Mouse (Mus musculus) hindbrain, postnatal 0 days (tissue): ENCODE results near the gene Hist1h2bh. TPM values are rescaled to one million over a fixed set of nuclear protein-coding genes. Genes with fewer than 3 reads are reported as not detected.

Source experiments
- ATAC-seq: fragments of 200-750 bp; cut with Nextera tagmentation; 2 replicates; pipeline ENCODE4 v1.8.0; 2017; ENCODE audit warnings: mild to moderate bottlenecking, moderate TSS enrichment, moderate library complexity
- DNase-seq: peaks from one replicate; pipeline ENCODE4 v3.0.0-alpha.2; 2015; ENCODE audit warnings: low spot score
- H3K27ac ChIP-seq: fragments of 300-500 bp; sonication (generic); 2 replicates; pipeline ENCODE4 v1.5.1; 2014; ENCODE audit warnings: mild to moderate bottlenecking
- H3K27me3 ChIP-seq: fragments of 300-500 bp; sonication (generic); 2 replicates; pipeline ENCODE4 v1.6.1; 2014; ENCODE audit warnings: low read length, mixed read lengths; ENCODE audit not compliant: insufficient read depth
- H3K36me3 ChIP-seq: fragments of 300-500 bp; sonication (generic); 2 replicates; pipeline ENCODE4 v1.6.1; 2014; ENCODE audit warnings: low read length, mixed read lengths; ENCODE audit not compliant: insufficient read depth
- H3K4me1 ChIP-seq: fragments of 300-500 bp; sonication (generic); 2 replicates; pipeline ENCODE4 v1.6.1; 2014; ENCODE audit warnings: antibody characterized with exemption, low read length, mixed read lengths; ENCODE audit not compliant: insufficient read depth
- H3K4me2 ChIP-seq: fragments of 300-500 bp; sonication (generic); 2 replicates; pipeline ENCODE4 v1.6.1; 2014; ENCODE audit warnings: low read depth, mild to moderate bottlenecking, low read length, moderate library complexity, mixed read lengths
- H3K4me3 ChIP-seq: fragments of 300-500 bp; sonication (generic); 2 replicates; pipeline ENCODE4 v1.5.1; 2014; ENCODE audit warnings: low read length
- H3K9ac ChIP-seq: fragments of 300-500 bp; sonication (generic); replicated peaks from 2 replicates; pipeline ENCODE4 v1.6.1; 2014; ENCODE audit warnings: mild to moderate bottlenecking, low read length, moderate library complexity, mixed read lengths
- H3K9me3 ChIP-seq: fragments of 300-500 bp; sonication (generic); 2 replicates; pipeline ENCODE4 v1.6.1; 2016; ENCODE audit warnings: low read length, mixed read lengths
- CTCF ChIP-seq: IDR thresholded peaks from 2 replicates; pipeline ENCODE4 v1.5.1; 2016; ENCODE audit warnings: antibody characterized with exemption, control low read depth, low read depth
- WGBS: fragments of 180-500 bp; shearing (Covaris S2); extraction: QIAGEN DNeasy Blood & Tissue Kit; methylation state at CpG from one replicate; pipeline ENCODE4 v1.1.7; 2014; 5-methylcytosine and 5-hydroxymethylcytosine counted together
- microRNA-seq, 2 experiments: library from miRNA; unstranded; fragments of <30 nt; microRNA quantifications; one replicate each; pipeline ENCODE4; 2016
- polyA plus RNA-seq: library from polyadenylated mRNA; unstranded; fragments of >200 nt; fragmentation: Nextera tagmentation; extraction: Ambion mirVana; gene quantifications from 2 replicates; pipeline ENCODE4 v1.2.1, GENCODE M21; 2015
- total RNA-seq: library from RNA; depleted of rRNA; stranded (reverse); fragments of >200 nt; gene quantifications from 2 replicates; pipeline ENCODE4 v1.2.3, GENCODE M21; 2014; rRNA removed

The Hist1h2bh gene
- total and polyA plus RNA-seq, 2 experiments from 2014 or later: 0.13 to 65.9 TPM

- Histone ChIP-seq H3K4me3 (peak overlapping the region; percentile 28), H3K4me1 (no peaks in the 10 kb centered on the region), H3K27ac (no peak overlapping the region), H3K36me3 (no peaks in the 10 kb centered on the region), H3K27me3 (no peaks in the 10 kb centered on the region), H3K4me2 (peak overlapping the region; percentile 41), H3K9me3 (no peaks in the 10 kb centered on the region), H3K9ac (no peak overlapping the region)
- TF ChIP-seq CTCF: no peak
- DNase-seq (no peak), ATAC-seq (0 out of 2 replicates have a peak, but pooled peaks have one; percentile 21)
- WGBS: 7% methylated on average over 10 of the region's 10 CpGs
Measured at GRCm38 (mm10) chr13:23498653-23499052, 44.5 kb downstream of the Hist1h2bh start.

- H3K27ac ChIP-seq: no peak overlapping the region
- H3K9ac ChIP-seq: no peak overlapping the region
- H3K9me3 ChIP-seq: no peaks in the 10 kb centered on the region
- TF ChIP-seq CTCF: no peak
- H3K36me3 ChIP-seq: no peaks in the 10 kb centered on the region
- DNase-seq: peak; percentile 57
- peak overlapping the region; percentile 41 for H3K4me2 ChIP-seq
- WGBS: 10% methylated on average over 19 of the region's 19 CpGs
- H3K4me1 ChIP-seq: no peaks in the 10 kb centered on the region
- H3K4me3 ChIP-seq: peak overlapping the region; percentile 28
- no peaks in the 10 kb centered on the region for H3K27me3 ChIP-seq
- peak; percentile 73; the same call in 1 of the 2 replicates for ATAC-seq
Measured at GRCm38 (mm10) chr13:23497656-23498321, 45.4 kb downstream of the Hist1h2bh start.

GRCm38 (mm10) chr13:23495526-23495925 lies 47.7 kb downstream of the Hist1h2bh start:
- 78% methylated on average over 6 of the region's 6 CpGs for WGBS
- H3K9ac ChIP-seq: no peak overlapping the region
- TF ChIP-seq CTCF: no peak

DNA sequence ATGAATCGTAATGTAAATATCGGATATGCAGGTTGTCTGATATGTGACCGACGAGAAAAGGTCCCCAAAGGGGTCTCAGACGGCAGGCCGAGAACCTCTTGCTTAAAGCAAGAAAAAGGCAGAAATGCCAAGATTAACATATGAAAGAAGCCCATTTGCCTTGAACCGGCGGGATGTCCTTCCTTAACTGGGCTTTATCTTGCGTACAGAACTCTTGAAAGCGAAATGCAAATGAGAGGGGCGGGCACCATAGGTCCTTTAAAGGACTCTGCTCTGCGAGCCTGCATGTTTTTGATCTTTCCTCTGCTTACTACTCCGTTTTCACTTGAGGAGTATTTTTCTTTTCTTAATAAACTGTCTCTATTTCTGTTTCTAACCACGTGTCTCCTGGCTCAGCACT lies 51.2 kb downstream of the Hist1h2bh start:
- no peak overlapping the region for H3K9ac ChIP-seq
- peak overlapping the region; percentile 26 for H3K4me3 ChIP-seq
- 6% methylated on average over 14 of the region's 14 CpGs for WGBS
- ATAC-seq (no peak), DNase-seq (no peak)
- no peaks in the 10 kb centered on the region for H3K4me1 ChIP-seq
- H3K27ac ChIP-seq: no peak overlapping the region
- no peaks in the 10 kb centered on the region for H3K27me3 ChIP-seq
- H3K36me3 ChIP-seq: no peaks in the 10 kb centered on the region
- no peak for TF ChIP-seq CTCF
- no peaks in the 10 kb centered on the region for H3K9me3 ChIP-seq
- H3K4me2 ChIP-seq: peak overlapping the region; percentile 52

More at GRCm38 (mm10) chr13:23495526-23495925, 47.7 kb downstream of the Hist1h2bh start:
- Histone ChIP-seq H3K4me2 (no peak overlapping the region), H3K4me1 (no peaks in the 10 kb centered on the region), H3K36me3 (no peaks in the 10 kb centered on the region), H3K4me3 (no peak overlapping the region), H3K27me3 (no peaks in the 10 kb centered on the region), H3K27ac (no peak overlapping the region), H3K9me3 (no peaks in the 10 kb centered on the region)
- ATAC-seq (no peak), DNase-seq (no peak)

Small RNA genes within 50 kb of the gene (microRNA-seq; reads per million reads assigned to microRNA genes)
- 0 reads per million in 2 experiments for gene Gm44297
- 0 reads per million in 2 experiments for gene Gm44359
- gene Gm44394: 0 reads per million in 2 experiments
- 0 reads per million in 2 experiments for gene n-TStga1

Other genes with a start within 250 kb of the Hist1h2bh start
Only the 30 nearest of the 34 such genes appear.
- 11.9 and 15.7 TPM in 2 replicates for gene Zfp322a, start 174.2 kb downstream of the Hist1h2bh start, total RNA-seq
- gene Zfp322a, start 174.2 kb downstream of the Hist1h2bh start, polyA plus RNA-seq: 29.3 and 30.0 TPM in 2 replicates
- 5.0 and 5.5 TPM in 2 replicates for gene Abt1, start 119.5 kb downstream of the Hist1h2bh start, total RNA-seq
- gene Abt1, start 119.5 kb downstream of the Hist1h2bh start, polyA plus RNA-seq: 7.2 and 7.6 TPM in 2 replicates
- gene Btn1a1, start 77.5 kb downstream of the Hist1h2bh start, total RNA-seq: 0.40 and 0.89 TPM in 2 replicates
- 0.15 and 0.24 TPM in 2 replicates for gene Btn1a1, start 77.5 kb downstream of the Hist1h2bh start, polyA plus RNA-seq
- gene Btn2a2, start 54.5 kb downstream of the Hist1h2bh start, total RNA-seq: not detected in 2 replicates
- gene Btn2a2, start 54.5 kb downstream of the Hist1h2bh start, polyA plus RNA-seq: 0.11 TPM in 1 of 2 replicates, not detected in the other
- gene Hist1h4h, start 12.3 kb downstream of the Hist1h2bh start, total RNA-seq: 2,417 and 3,828 TPM in 2 replicates
- gene Hist1h4h, start 12.3 kb downstream of the Hist1h2bh start, polyA plus RNA-seq: 4.2 and 5.5 TPM in 2 replicates
- 415 and 567 TPM in 2 replicates for gene Hist1h2af, start 9.5 kb downstream of the Hist1h2bh start, total RNA-seq
- 3.3 and 7.9 TPM in 2 replicates for gene Hist1h2af, start 9.5 kb downstream of the Hist1h2bh start, polyA plus RNA-seq
- 544 and 673 TPM in 2 replicates for gene Hist1h3g, start 8.0 kb downstream of the Hist1h2bh start, total RNA-seq
- 1.4 and 2.2 TPM in 2 replicates for gene Hist1h3g, start 8.0 kb downstream of the Hist1h2bh start, polyA plus RNA-seq
- gene Hist1h3f, start 660 bp upstream of the Hist1h2bh start, total RNA-seq: 466 and 603 TPM in 2 replicates
- 0.16 and 0.54 TPM in 2 replicates for gene Hist1h3f, start 660 bp upstream of the Hist1h2bh start, polyA plus RNA-seq
- 1,844 and 2,344 TPM in 2 replicates for gene Hist1h4f, start 8.3 kb upstream of the Hist1h2bh start, total RNA-seq
- gene Hist1h4f, start 8.3 kb upstream of the Hist1h2bh start, polyA plus RNA-seq: 0.89 TPM in 1 of 2 replicates, not detected in the other
- 49.4 and 53.4 TPM in 2 replicates for gene Hist1h1d, start 9.9 kb upstream of the Hist1h2bh start, total RNA-seq
- gene Hist1h1d, start 9.9 kb upstream of the Hist1h2bh start, polyA plus RNA-seq: 0.18 and 0.25 TPM in 2 replicates
- 528 and 734 TPM in 2 replicates for gene Hist1h3e, start 19.0 kb upstream of the Hist1h2bh start, total RNA-seq
- 1.3 and 2.8 TPM in 2 replicates for gene Hist1h3e, start 19.0 kb upstream of the Hist1h2bh start, polyA plus RNA-seq
- gene Hist1h2ae, start 27.8 kb upstream of the Hist1h2bh start, total RNA-seq: 221 and 249 TPM in 2 replicates
- 12.2 and 13.8 TPM in 2 replicates for gene Hist1h2ae, start 27.8 kb upstream of the Hist1h2bh start, polyA plus RNA-seq
- gene Hist1h2bg, start 28.0 kb upstream of the Hist1h2bh start, total RNA-seq: 1,151 and 1,635 TPM in 2 replicates
- 2.6 and 5.2 TPM in 2 replicates for gene Hist1h2bg, start 28.0 kb upstream of the Hist1h2bh start, polyA plus RNA-seq
- gene Hist1h2bf, start 30.8 kb upstream of the Hist1h2bh start, total RNA-seq: 695 and 1,354 TPM in 2 replicates
- 1.3 and 2.4 TPM in 2 replicates for gene Hist1h2bf, start 30.8 kb upstream of the Hist1h2bh start, polyA plus RNA-seq
- gene Hist1h2ad, start 31.0 kb upstream of the Hist1h2bh start, total RNA-seq: 636 and 885 TPM in 2 replicates
- gene Hist1h2ad, start 31.0 kb upstream of the Hist1h2bh start, polyA plus RNA-seq: 0.69 TPM in 1 of 2 replicates, not detected in the other
- gene Hist1h3d, start 32.4 kb upstream of the Hist1h2bh start, total RNA-seq: 173 and 207 TPM in 2 replicates
- 0.96 and 1.4 TPM in 2 replicates for gene Hist1h3d, start 32.4 kb upstream of the Hist1h2bh start, polyA plus RNA-seq
- 1,614 and 2,187 TPM in 2 replicates for gene Hist1h4d, start 38.2 kb upstream of the Hist1h2bh start, total RNA-seq
- 36.9 and 39.6 TPM in 2 replicates for gene Hist1h4d, start 38.2 kb upstream of the Hist1h2bh start, polyA plus RNA-seq
- 262 and 304 TPM in 2 replicates for gene Hist1h2be, start 77.7 kb upstream of the Hist1h2bh start, total RNA-seq
- gene Hist1h2be, start 77.7 kb upstream of the Hist1h2bh start, polyA plus RNA-seq: 0.30 and 0.41 TPM in 2 replicates
- 281 and 348 TPM in 2 replicates for gene Hist1h1e, start 79.2 kb upstream of the Hist1h2bh start, total RNA-seq
- gene Hist1h1e, start 79.2 kb upstream of the Hist1h2bh start, polyA plus RNA-seq: 20.1 and 21.9 TPM in 2 replicates
- 63.3 and 98.5 TPM in 2 replicates for gene Hist1h2ac, start 140.6 kb upstream of the Hist1h2bh start, total RNA-seq
- gene Hist1h2ac, start 140.6 kb upstream of the Hist1h2bh start, polyA plus RNA-seq: 0.30 and 0.38 TPM in 2 replicates
- 189 and 295 TPM in 2 replicates for gene Hist1h2bc, start 140.8 kb upstream of the Hist1h2bh start, total RNA-seq
- gene Hist1h2bc, start 140.8 kb upstream of the Hist1h2bh start, polyA plus RNA-seq: 36.1 and 46.1 TPM in 2 replicates
- 1.1 and 1.6 TPM in 2 replicates for gene Hist1h1t, start 152.4 kb upstream of the Hist1h2bh start, total RNA-seq
- gene Hist1h1t, start 152.4 kb upstream of the Hist1h2bh start, polyA plus RNA-seq: not detected in 2 replicates
- gene Hist1h4c, start 155.1 kb upstream of the Hist1h2bh start, total RNA-seq: 1,149 and 1,400 TPM in 2 replicates
- gene Hist1h4c, start 155.1 kb upstream of the Hist1h2bh start, polyA plus RNA-seq: 4.0 and 4.6 TPM in 2 replicates
- 3.2 and 11.1 TPM in 2 replicates for gene Hfe, start 167.5 kb upstream of the Hist1h2bh start, total RNA-seq
- 7.9 and 8.6 TPM in 2 replicates for gene Hfe, start 167.5 kb upstream of the Hist1h2bh start, polyA plus RNA-seq
- 508 and 626 TPM in 2 replicates for gene Hist1h1c, start 195.4 kb upstream of the Hist1h2bh start, total RNA-seq
- 31.4 and 35.4 TPM in 2 replicates for gene Hist1h1c, start 195.4 kb upstream of the Hist1h2bh start, polyA plus RNA-seq
- 1,362 and 1,480 TPM in 2 replicates for gene Hist1h3c, start 202.2 kb upstream of the Hist1h2bh start, total RNA-seq
- gene Hist1h3c, start 202.2 kb upstream of the Hist1h2bh start, polyA plus RNA-seq: 1.6 and 2.1 TPM in 2 replicates
- 1,454 and 1,759 TPM in 2 replicates for gene Hist1h2bb, start 203.3 kb upstream of the Hist1h2bh start, total RNA-seq
- gene Hist1h2bb, start 203.3 kb upstream of the Hist1h2bh start, polyA plus RNA-seq: 0.49 and 0.55 TPM in 2 replicates
- 349 and 438 TPM in 2 replicates for gene Hist1h2ab, start 207.7 kb upstream of the Hist1h2bh start, total RNA-seq
- gene Hist1h2ab, start 207.7 kb upstream of the Hist1h2bh start, polyA plus RNA-seq: 7.4 and 10.4 TPM in 2 replicates
- gene Hist1h3b, start 208.9 kb upstream of the Hist1h2bh start, total RNA-seq: 956 and 1,079 TPM in 2 replicates
- 2.6 and 3.2 TPM in 2 replicates for gene Hist1h3b, start 208.9 kb upstream of the Hist1h2bh start, polyA plus RNA-seq
- 334 and 514 TPM in 2 replicates for gene Hist1h4b, start 213.6 kb upstream of the Hist1h2bh start, total RNA-seq
- gene Hist1h4b, start 213.6 kb upstream of the Hist1h2bh start, polyA plus RNA-seq: 1.3 and 2.8 TPM in 2 replicates